Mouse (Mus musculus): ENCODE measurements around the gene Zfp458.

GRCm38 (mm10) chr13:67278314-67278713 is at the start of gene Zfp458:
- TF ChIP-seq CTCF (IDR thresholded peaks at IDR 0.05; ENCODE audit: insufficient read depth, low read length) = no peak
- no peak for TF ChIP-seq POLR2A (IDR thresholded peaks at IDR 0.05; ENCODE audit: borderline replicate concordance, extremely low read depth, low read depth, low read length)

Measured in lung, adult 2 months (tissue).